Mouse (Mus musculus) intestine, embryonic 16.5 days (tissue): ENCODE measurements at regions not wholly inside any gene's neighbourhood (a gene's known extent, or its start where the extent isn't known, plus 50 kb on each side); places are given as distances from the start of the nearest gene placed in this dataset.

Experiments used
- ATAC-seq: fragments of 200-750 bp; cut with Nextera tagmentation; 2 replicates; pipeline ENCODE4 v1.8.0; 2017; ENCODE audit warnings: moderate TSS enrichment, moderate library complexity
- H3K27ac ChIP-seq: fragments of 300-500 bp; sonication (generic); 2 replicates; pipeline ENCODE4 v1.5.1; 2014; ENCODE audit warnings: mild to moderate bottlenecking, low read length
- H3K27me3 ChIP-seq: fragments of 300-500 bp; sonication (generic); replicated peaks from 2 replicates; pipeline ENCODE4 v1.6.1; 2014; ENCODE audit warnings: low read length, control low read depth, mixed read lengths; ENCODE audit not compliant: control insufficient read depth, insufficient read depth
- H3K36me3 ChIP-seq: fragments of 300-500 bp; sonication (generic); 2 replicates; pipeline ENCODE4 v1.6.1; 2014; ENCODE audit warnings: low read length, control low read depth; ENCODE audit not compliant: control insufficient read depth, insufficient read depth
- H3K4me1 ChIP-seq: fragments of 300-500 bp; sonication (generic); 2 replicates; pipeline ENCODE4 v1.6.1; 2014; ENCODE audit warnings: low read length, control low read depth, mixed read lengths; ENCODE audit not compliant: control insufficient read depth, insufficient read depth
- H3K4me2 ChIP-seq: fragments of 300-500 bp; sonication (generic); 2 replicates; pipeline ENCODE4 v1.6.1; 2014; ENCODE audit warnings: low read depth, low read length, control low read depth
- H3K4me3 ChIP-seq: fragments of 300-500 bp; sonication (generic); 2 replicates; pipeline ENCODE4 v1.5.1; 2014; ENCODE audit warnings: mild to moderate bottlenecking, low read length
- H3K9ac ChIP-seq: fragments of 300-500 bp; sonication (generic); 2 replicates; pipeline ENCODE4 v1.6.1; 2014; ENCODE audit warnings: low read depth, low read length
- H3K9me3 ChIP-seq: fragments of 300-500 bp; sonication (generic); 2 replicates; pipeline ENCODE4 v1.6.1; 2016; ENCODE audit warnings: low read length, control low read depth; ENCODE audit not compliant: control insufficient read depth
- WGBS: fragments of 180-500 bp; shearing (Covaris S2); extraction: QIAGEN DNeasy Blood & Tissue Kit; methylation state at CpG from one replicate; pipeline ENCODE4 v1.1.7; 2014; 5-methylcytosine and 5-hydroxymethylcytosine counted together

DNA sequence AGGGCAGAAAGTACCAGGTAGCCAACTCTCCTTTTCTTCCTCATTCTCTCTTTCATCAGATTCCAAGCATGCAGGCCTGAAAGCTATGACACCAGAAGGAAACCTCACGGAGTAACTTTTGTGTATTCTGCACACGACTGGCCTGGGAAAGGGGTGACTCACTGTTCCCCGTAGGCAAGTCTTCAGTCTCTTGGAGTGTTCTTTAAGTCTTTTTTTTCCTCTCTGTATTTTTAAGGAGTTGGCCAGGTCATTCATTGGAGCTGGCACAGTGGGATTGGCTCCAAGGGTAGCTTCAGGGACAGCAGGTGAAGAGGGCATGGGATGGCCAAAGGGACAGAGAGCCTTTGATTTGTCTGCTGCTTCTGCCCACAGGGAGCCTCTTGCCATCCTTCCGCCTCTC lies 163.3 kb upstream of the Bmper start:
- Histone ChIP-seq H3K9ac (no peak overlapping the region), H3K36me3 (no peaks in the 10 kb centered on the region), H3K4me3 (no peak overlapping the region), H3K27ac (no peak overlapping the region), H3K4me1 (peaks cover 25% of the 10 kb centered on the region), H3K4me2 (no peak overlapping the region), H3K9me3 (no peaks in the 10 kb centered on the region), H3K27me3 (no peaks in the 10 kb centered on the region)
- ATAC-seq = no peak
- 78% methylated on average over 4 of the region's 4 CpGs for WGBS

DNA sequence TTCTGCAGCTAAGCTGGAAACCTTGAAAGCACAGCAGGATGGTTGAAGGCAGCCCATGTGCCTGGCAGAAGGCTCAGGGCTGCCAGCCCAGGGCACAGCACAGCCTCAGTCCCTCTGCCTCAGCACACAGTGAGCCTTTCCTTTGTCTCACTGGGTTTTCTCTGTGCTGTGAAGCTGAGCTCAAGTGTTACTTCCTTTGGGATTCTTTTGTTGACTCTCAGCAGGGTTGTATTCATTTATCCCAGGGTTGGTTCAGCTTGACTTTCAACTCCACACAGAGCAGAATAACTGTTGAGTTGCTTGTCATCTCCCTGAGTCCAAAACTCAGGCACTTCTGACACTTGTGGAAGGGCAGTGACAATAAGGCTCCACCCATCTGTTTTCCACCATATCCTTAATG lies 162.3 kb upstream of the Bmper start:
- H3K4me2 ChIP-seq = no peak overlapping the region
- H3K36me3 ChIP-seq = no peaks in the 10 kb centered on the region
- no peak for ATAC-seq
- peaks cover 25% of the 10 kb centered on the region for H3K4me1 ChIP-seq
- no peak overlapping the region for H3K4me3 ChIP-seq
- H3K27ac ChIP-seq = no peak overlapping the region
- H3K9me3 ChIP-seq = no peaks in the 10 kb centered on the region
- H3K9ac ChIP-seq = no peak overlapping the region
- H3K27me3 ChIP-seq = no peaks in the 10 kb centered on the region

DNA sequence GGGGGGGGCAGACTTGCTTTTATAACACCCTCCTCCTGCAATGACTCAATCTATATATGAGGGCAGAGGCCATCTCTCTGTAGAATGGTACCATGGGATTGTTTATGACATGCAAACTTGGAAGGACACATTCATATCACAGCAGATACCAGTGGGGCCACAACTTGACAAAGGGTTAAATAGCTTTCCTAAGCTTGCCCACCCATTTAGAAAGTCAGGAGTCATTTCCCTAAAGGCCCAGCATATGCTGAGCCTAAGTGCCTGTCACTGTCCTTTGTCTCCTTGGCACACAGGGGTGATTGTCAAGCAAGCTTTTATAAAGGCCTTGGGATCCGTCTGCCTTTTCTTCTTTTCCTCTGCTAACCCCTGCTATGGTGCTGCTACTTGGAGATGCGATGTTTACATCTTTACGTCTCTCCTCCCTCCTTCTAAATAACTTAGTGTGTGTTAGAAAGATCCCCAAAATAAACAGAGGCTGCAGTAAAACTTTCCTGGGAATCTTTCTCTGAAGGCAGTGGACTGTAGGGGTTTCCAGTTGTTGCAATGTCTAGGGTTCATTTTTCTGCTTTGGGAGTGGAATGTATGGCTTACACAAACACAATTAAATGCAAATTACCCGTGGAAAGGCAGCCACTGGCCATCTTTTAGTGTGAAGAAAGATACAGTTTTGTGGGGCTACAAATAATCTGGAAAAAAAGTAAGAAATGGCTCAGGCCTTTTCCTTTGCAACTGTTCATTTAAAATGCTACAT lies 161.5 kb upstream of the Bmper start:
- Histone ChIP-seq H3K4me1 (peaks cover 25% of the 10 kb centered on the region), H3K4me2 (no peak overlapping the region), H3K27me3 (no peaks in the 10 kb centered on the region), H3K9ac (no peak overlapping the region), H3K27ac (0 out of 2 replicates have a peak overlapping the region, but pooled peaks have one; percentile 23), H3K36me3 (no peaks in the 10 kb centered on the region), H3K9me3 (no peaks in the 10 kb centered on the region), H3K4me3 (no peak overlapping the region)
- no peak for ATAC-seq
- 44% methylated on average over 4 of the region's 4 CpGs for WGBS

DNA sequence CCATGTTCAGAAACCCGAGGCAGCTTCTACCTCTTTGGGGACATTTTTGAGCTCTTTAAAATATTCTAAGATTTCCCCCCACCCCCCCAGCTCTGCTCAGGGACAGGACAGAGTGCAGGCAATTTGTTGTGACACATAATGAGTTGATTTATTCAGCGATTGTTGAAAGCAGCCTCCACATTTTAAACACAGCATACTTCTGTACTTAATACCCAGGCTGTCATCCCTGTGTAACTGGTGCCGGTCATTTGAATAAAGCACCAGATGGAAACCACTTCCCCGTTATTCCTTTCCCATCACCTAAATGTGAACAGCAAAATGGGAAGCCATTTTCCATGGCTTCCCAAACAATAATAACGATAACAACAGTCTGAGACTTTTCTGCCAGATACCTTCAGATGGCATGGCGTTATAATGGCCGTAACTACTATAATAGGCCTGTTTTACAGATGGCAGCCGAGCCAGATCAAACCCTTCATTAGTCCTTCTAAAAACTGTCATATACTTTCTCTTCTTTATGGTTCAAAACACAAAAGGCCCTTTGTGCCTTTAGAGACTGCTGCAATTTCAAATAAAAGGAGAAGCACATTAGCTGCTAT lies 160.7 kb upstream of the Bmper start:
- Histone ChIP-seq H3K9me3 (no peaks in the 10 kb centered on the region), H3K27me3 (no peaks in the 10 kb centered on the region), H3K27ac (peak overlapping the region; percentile 69; the same call in 1 of the 2 replicates), H3K9ac (no peak overlapping the region), H3K36me3 (no peaks in the 10 kb centered on the region), H3K4me2 (no peak overlapping the region), H3K4me3 (no peak overlapping the region), H3K4me1 (peaks cover 25% of the 10 kb centered on the region)
- WGBS = 49% methylated on average over 8 of the region's 8 CpGs
- no peak for ATAC-seq

DNA sequence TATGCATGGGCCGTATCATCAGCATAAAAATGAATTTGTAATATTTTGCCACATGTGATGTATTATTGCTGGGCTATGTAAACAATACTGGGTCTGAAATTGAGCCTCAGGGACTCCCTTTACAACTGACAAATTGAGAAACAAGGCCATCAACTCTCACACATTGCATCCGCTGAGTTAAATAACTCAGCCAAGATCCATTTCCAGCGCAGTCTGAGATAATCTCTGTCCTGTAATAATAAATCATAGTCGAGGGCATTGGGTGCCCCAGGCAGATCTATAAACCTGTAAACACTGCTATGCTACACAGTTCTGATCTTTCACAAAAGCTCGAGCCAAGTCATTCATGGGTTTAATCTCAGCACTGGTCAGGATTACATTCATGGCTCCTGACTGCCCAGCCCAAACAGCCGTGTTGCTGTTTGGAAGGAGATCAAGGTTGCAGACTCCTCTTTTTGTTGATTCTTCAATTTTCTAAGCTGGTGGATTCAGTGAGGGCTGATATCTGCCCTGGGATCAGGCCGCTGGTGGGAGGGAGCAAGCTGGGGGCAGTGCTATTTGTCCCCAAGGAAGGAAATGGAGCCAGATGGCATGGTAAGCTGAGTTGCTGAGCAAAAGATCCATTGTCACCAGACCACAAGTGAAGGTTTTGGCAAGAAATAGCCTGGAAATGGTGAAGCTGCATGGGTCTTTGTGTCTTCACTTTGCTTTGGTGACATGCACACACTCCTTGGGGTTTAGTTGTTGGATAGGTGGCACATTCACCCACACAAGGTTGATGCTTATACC lies 160.0 kb upstream of the Bmper start:
- Histone ChIP-seq H3K4me3 (no peak overlapping the region), H3K4me1 (peaks cover 25% of the 10 kb centered on the region), H3K27ac (peak overlapping the region; percentile 69), H3K36me3 (no peaks in the 10 kb centered on the region), H3K9ac (no peak overlapping the region), H3K27me3 (no peaks in the 10 kb centered on the region), H3K9me3 (no peaks in the 10 kb centered on the region), H3K4me2 (no peak overlapping the region)
- 37% methylated on average over 7 of the region's 7 CpGs for WGBS
- no peak for ATAC-seq

DNA sequence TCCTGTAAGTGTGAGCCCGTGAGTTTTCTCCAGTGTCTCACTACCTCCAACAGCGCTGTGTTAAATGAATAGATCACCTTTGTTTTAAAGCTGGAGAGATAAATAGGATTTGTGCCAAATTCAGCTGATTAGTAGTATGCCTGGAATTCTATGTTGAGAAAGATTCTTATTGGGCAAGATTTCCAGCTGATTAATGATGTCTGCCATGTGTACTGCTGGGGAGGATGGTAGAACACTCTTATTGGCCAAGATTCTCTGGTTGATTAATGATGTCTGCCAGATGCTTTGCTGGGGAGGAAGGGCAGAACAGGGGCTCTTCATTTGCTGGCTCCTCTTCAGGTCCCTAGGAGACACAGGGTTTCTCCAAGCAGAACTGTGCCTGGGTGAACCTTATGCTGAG lies 158.9 kb upstream of the Bmper start:
- Histone ChIP-seq H3K4me2 (no peak overlapping the region), H3K27ac (peak overlapping the region; percentile 19; the same call in 1 of the 2 replicates), H3K36me3 (no peaks in the 10 kb centered on the region), H3K9ac (no peak overlapping the region), H3K27me3 (no peaks in the 10 kb centered on the region), H3K4me1 (peaks cover 25% of the 10 kb centered on the region), H3K9me3 (no peaks in the 10 kb centered on the region), H3K4me3 (no peak overlapping the region)
- peak; percentile 47 for ATAC-seq
- WGBS = 59% methylated on average over 2 of the region's 2 CpGs

DNA sequence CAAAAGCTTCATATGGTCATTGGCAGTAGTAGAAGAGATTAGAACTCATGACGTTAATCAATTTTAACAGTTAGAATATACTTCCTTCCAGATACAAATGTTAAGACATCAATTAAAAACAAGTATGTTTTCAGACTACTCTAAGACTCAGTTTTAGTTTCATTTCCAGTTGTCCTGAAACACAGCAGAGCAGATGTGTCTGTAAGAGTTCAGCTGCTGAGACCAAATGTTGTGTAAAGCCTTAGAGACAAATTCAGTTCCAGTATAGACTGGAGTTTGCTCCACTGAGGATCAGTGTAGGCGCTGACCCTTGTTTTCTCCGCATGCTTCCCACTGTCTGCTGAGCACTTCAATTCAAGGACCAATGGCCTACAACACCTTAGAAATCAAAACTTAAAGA lies 158.1 kb upstream of the Bmper start:
- Histone ChIP-seq H3K27me3 (no peaks in the 10 kb centered on the region), H3K4me1 (peaks cover 25% of the 10 kb centered on the region), H3K36me3 (no peaks in the 10 kb centered on the region), H3K9ac (no peak overlapping the region), H3K9me3 (no peaks in the 10 kb centered on the region), H3K4me2 (no peak overlapping the region), H3K4me3 (no peak overlapping the region), H3K27ac (no peak overlapping the region; the same call in 1 of the 2 replicates)
- WGBS = 92% methylated on average over 3 of the region's 3 CpGs
- no peak for ATAC-seq

DNA sequence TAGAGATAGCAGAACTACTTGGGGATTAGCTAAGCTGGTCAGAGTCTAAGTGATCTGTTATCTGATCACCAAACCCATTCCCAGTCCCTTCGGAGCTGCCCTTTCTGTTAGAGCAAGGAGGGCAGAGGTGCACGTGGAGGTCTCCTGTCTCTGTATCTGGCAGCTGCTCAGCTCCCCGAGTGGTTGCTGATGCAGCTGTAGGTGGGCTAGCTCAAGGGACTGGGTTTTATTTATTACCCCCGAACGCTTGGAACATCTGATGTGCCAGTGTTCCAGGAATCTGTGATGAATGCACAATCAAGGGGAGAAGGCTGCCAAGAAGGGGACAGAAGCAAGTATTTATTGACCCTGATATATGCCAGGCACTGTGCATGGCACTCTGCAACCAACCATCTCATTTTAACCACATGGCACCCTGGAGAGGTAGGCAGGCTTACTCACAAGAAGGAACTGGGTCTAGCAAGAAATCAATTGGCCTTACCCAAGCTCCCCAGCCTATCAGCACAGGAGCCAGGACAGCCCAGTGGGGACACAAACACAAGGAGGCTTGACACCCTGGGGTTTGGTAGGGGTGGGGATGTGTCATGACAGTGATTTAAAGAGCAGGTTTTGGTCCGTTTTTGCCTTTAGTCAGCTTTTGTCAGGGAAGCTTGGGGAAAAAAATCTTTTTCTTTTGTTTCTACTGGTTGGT lies 154.6 kb upstream of the Bmper start:
- H3K27ac ChIP-seq = no peak overlapping the region
- peaks cover 2% of the 10 kb centered on the region; the same call in 1 of the 2 replicates for H3K4me1 ChIP-seq
- no peak overlapping the region for H3K4me2 ChIP-seq
- no peak for ATAC-seq
- no peak overlapping the region for H3K9ac ChIP-seq
- H3K27me3 ChIP-seq = no peaks in the 10 kb centered on the region
- WGBS = 54% methylated on average over 6 of the region's 6 CpGs
- H3K9me3 ChIP-seq = no peaks in the 10 kb centered on the region
- no peaks in the 10 kb centered on the region for H3K36me3 ChIP-seq
- no peak overlapping the region for H3K4me3 ChIP-seq

DNA sequence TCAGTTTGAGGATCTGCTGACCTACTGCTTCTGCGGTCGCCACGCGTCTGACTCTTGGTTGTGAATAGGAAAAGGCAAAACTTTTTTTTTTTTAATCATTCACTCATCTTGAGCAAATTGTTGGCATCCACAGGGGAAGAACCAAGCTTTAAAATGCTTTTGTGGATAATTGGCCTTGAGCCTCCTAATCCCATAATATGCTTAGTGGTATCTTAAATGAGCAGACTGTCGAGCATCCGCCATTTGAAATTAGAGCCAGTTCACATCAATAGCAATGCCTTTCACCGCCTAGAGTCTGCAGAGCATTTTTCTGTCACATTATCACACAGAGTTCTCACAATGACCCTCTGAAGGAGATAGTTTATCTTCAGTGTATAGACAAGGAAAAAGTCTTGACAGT lies 153.7 kb upstream of the Bmper start:
- H3K9ac ChIP-seq = no peak overlapping the region
- H3K4me3 ChIP-seq = no peak overlapping the region
- peaks cover 2% of the 10 kb centered on the region; the same call in 1 of the 2 replicates for H3K4me1 ChIP-seq
- H3K4me2 ChIP-seq = no peak overlapping the region
- H3K27ac ChIP-seq = no peak overlapping the region
- no peaks in the 10 kb centered on the region for H3K9me3 ChIP-seq
- ATAC-seq = no peak
- H3K27me3 ChIP-seq = no peaks in the 10 kb centered on the region
- WGBS = 92% methylated on average over 7 of the region's 7 CpGs
- H3K36me3 ChIP-seq = no peaks in the 10 kb centered on the region
